Mouse (Mus musculus) kidney, postnatal 0 days (tissue): Measurements from ENCODE around the gene Sdhc. TPM values are rescaled to one million over a fixed set of nuclear protein-coding genes. Genes with fewer than 3 reads are reported as not detected.

ENCODE experiments used
- ATAC-seq: fragments of 200-750 bp; cut with Nextera tagmentation; replicated peaks from 2 replicates; pipeline ENCODE4 v1.8.0; 2017; ENCODE audit warnings: low read depth, moderate number of reproducible peaks, moderate TSS enrichment, moderate library complexity; ENCODE audit not compliant: low FRiP score
- DNase-seq: peaks from one replicate; pipeline ENCODE4 v3.0.0-alpha.2; 2016; ENCODE audit warnings: low spot score
- H3K27ac ChIP-seq: fragments of 300-500 bp; sonication (generic); 2 replicates; pipeline ENCODE4 v1.5.1; 2014; ENCODE audit warnings: mild to moderate bottlenecking
- H3K27me3 ChIP-seq: fragments of 300-500 bp; sonication (generic); 2 replicates; pipeline ENCODE4 v1.6.1; 2014; ENCODE audit warnings: low read length, mixed read lengths; ENCODE audit not compliant: insufficient read depth
- H3K36me3 ChIP-seq: fragments of 300-500 bp; sonication (generic); 2 replicates; pipeline ENCODE4 v1.6.1; 2014; ENCODE audit warnings: low read length, mixed read lengths; ENCODE audit not compliant: insufficient read depth
- H3K4me1 ChIP-seq: fragments of 300-500 bp; sonication (generic); replicated peaks from 2 replicates; pipeline ENCODE4 v1.6.1; 2014; ENCODE audit warnings: antibody characterized with exemption, low read length, mixed read lengths; ENCODE audit not compliant: insufficient read depth
- H3K4me2 ChIP-seq: fragments of 300-500 bp; sonication (generic); 2 replicates; pipeline ENCODE4 v1.6.1; 2014; ENCODE audit warnings: mild to moderate bottlenecking, low read length, moderate library complexity, mixed read lengths
- H3K4me3 ChIP-seq: fragments of 300-500 bp; sonication (generic); replicated peaks from 2 replicates; pipeline ENCODE4 v1.5.1; 2014; ENCODE audit warnings: low read depth, low read length
- H3K9ac ChIP-seq: fragments of 300-500 bp; sonication (generic); 2 replicates; pipeline ENCODE4 v1.6.1; 2014; ENCODE audit warnings: low read depth, low read length
- H3K9me3 ChIP-seq: fragments of 300-500 bp; sonication (generic); replicated peaks from 2 replicates; pipeline ENCODE4 v1.6.1; 2016; ENCODE audit warnings: low read length, inconsistent platforms, mixed read lengths
- CTCF ChIP-seq: IDR thresholded peaks from 2 replicates; pipeline ENCODE4 v1.5.1; 2016; ENCODE audit warnings: antibody characterized with exemption, low read depth, mild to moderate bottlenecking, moderate library complexity
- WGBS: fragments of 180-500 bp; shearing (Covaris S2); extraction: QIAGEN DNeasy Blood & Tissue Kit; methylation state at CpG from one replicate; pipeline ENCODE4 v1.1.7; 2014; 5-methylcytosine and 5-hydroxymethylcytosine counted together
- polyA plus RNA-seq: library from polyadenylated mRNA; unstranded; fragments of >200 nt; fragmentation: Nextera tagmentation; extraction: Ambion mirVana; gene quantifications from 2 replicates; pipeline ENCODE4 v1.2.1, GENCODE M21; 2015

Sdhc gene
- polyA plus RNA-seq, 1 experiment from 2014 or later: 381 TPM

DNA sequence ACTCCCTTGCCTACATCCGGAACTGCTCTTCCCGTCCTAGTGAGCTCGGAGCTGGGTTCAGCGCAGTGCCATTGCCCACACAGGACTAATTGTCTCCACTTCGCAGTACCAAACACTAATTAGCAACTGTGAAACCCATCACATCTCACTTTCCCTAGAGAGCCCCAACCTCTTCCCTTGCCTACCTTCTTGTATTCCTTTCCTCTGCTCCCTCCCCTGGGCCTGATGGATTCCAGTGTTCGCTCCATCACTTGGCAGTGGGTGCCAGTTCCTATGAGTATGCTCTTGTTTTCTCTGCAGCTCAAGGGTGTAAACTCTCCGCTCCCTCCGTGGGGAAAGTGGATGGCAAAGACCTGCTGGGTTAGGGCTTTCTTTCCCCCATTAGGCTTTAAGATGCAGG lies 35.3 kb upstream of the Sdhc start:
- no peak for DNase-seq
- WGBS: 62% methylated on average over 8 of the region's 8 CpGs
- peaks cover 5% of the 10 kb centered on the region for H3K4me1 ChIP-seq
- ATAC-seq: no peak
- no peak overlapping the region for H3K27ac ChIP-seq
- TF ChIP-seq CTCF: no peak
- H3K27me3 ChIP-seq: no peaks in the 10 kb centered on the region
- H3K36me3 ChIP-seq: no peaks in the 10 kb centered on the region
- no peak overlapping the region for H3K9ac ChIP-seq
- H3K4me3 ChIP-seq: no peak overlapping the region
- no peaks in the 10 kb centered on the region for H3K9me3 ChIP-seq
- no peak overlapping the region for H3K4me2 ChIP-seq

DNA sequence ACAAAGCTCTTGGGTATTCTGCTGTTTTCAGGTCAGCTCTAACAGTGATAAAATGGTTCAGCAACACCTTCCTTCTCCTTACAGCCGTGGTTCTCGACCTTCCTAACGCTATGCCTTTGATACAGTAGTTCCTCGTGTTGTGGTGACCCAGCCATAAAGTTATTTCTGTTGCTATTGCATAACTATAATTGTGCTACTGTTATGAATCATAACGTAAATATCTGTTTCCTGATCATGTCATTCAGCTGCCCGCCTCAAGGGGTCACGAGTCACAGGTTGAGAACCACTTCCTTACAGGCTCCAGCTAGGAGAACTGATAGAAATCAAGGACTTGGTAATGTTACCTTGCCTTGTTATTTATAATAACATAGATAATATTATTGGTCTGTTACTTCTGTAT lies 33.9 kb upstream of the Sdhc start:
- Histone ChIP-seq H3K27ac (no peak overlapping the region), H3K4me1 (peaks cover 3% of the 10 kb centered on the region; the same call in 1 of the 2 replicates), H3K27me3 (no peaks in the 10 kb centered on the region), H3K9ac (no peak overlapping the region), H3K36me3 (no peaks in the 10 kb centered on the region), H3K4me2 (no peak overlapping the region), H3K9me3 (no peaks in the 10 kb centered on the region), H3K4me3 (no peak overlapping the region)
- 61% methylated on average over 7 of the region's 7 CpGs for WGBS
- peak; percentile 46 for DNase-seq
- ATAC-seq: no peak
- TF ChIP-seq CTCF: peak; percentile 38; the same call in 1 of the 2 replicates

DNA sequence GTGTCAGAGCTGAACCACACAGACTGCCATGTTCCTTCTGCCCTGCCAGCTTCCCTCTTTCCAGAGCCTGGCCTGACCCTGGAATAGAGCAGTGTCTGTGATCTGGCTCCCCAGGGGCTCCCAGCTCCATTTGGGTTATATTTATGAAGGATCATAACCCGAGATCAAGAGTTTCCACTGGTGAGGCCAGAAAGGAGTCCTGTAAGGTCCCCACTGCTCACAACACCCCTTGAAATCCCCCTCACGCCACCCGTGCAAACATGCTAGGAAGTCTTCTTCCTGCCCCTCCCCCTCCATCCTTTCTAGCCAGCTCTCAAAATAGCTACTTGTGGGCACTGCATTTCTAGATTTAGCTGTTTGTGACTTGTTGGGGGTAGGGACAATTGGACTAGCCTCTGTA lies 33.2 kb upstream of the Sdhc start:
- whole genome bisulfite sequencing: 53% methylated on average over 3 of the region's 3 CpGs
- ATAC-seq (no peak), DNase-seq (no peak)
- Histone ChIP-seq H3K4me3 (no peak overlapping the region), H3K4me1 (no peaks in the 10 kb centered on the region), H3K9me3 (no peaks in the 10 kb centered on the region), H3K36me3 (no peaks in the 10 kb centered on the region), H3K27ac (no peak overlapping the region), H3K27me3 (no peaks in the 10 kb centered on the region), H3K9ac (no peak overlapping the region), H3K4me2 (no peak overlapping the region)
- no peak for TF ChIP-seq CTCF

DNA sequence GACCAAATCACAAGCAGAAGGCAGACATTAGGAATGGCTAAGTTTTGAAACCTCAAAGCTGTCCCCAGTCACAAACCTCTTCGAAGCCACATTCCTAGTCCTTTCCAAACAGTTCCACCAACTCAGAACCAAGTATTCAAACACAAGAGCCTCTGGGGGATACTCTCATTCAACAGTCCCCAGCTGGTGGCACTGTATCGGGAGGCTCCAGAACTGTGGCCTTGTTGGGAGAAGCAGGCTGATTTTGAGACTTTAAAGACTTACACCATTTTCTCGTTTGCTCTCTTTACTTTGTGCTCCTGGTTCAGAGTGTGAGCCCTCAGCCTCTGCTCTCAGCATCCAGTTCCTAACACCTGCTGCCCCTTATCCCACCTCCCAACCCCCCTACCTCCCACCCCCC lies 32.6 kb upstream of the Sdhc start:
- no peaks in the 10 kb centered on the region for H3K4me1 ChIP-seq
- H3K4me3 ChIP-seq: no peak overlapping the region
- no peaks in the 10 kb centered on the region for H3K9me3 ChIP-seq
- no peak for ATAC-seq
- no peak overlapping the region for H3K9ac ChIP-seq
- H3K27ac ChIP-seq: no peak overlapping the region
- DNase-seq: no peak
- H3K27me3 ChIP-seq: no peaks in the 10 kb centered on the region
- no peaks in the 10 kb centered on the region for H3K36me3 ChIP-seq
- no peak overlapping the region for H3K4me2 ChIP-seq
- 90% methylated on average over 3 of the region's 3 CpGs for WGBS
- no peak for TF ChIP-seq CTCF

DNA sequence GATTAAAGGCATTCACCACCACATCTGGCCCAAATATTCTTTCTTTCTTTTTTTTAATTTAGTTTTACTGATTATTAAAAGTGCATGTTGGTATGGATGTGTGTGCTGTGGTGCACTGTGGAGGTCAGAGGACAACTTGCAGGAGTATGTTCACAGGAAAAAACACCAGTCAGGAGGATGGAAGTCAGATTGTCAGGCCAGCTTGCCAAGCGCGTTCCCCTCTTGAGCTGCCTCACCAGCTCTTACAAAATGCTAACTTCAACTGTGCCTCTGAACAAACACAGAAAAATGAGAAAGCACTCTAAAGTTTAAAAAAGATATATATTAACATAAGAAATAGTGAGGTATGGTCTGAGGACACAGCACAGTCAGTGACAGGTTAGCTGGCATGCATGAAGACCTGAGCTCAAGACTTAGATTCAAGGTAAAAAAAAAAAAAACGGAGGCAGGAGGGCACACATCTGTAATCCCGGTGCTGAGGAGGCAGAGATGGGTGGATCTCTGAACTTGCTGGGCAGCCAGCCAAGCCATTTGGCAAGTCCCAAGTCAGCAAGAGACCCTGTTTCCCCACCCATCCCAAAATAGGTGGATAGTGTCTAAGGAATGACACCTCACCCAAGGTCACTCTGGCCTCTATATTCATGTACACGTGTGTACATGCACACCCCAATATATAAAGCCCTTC lies 29.2 kb upstream of the Sdhc start:
- ATAC-seq (no peak), DNase-seq (no peak)
- Histone ChIP-seq H3K4me2 (no peak overlapping the region), H3K9ac (no peak overlapping the region), H3K4me1 (no peaks in the 10 kb centered on the region), H3K27me3 (no peaks in the 10 kb centered on the region), H3K9me3 (no peaks in the 10 kb centered on the region), H3K4me3 (no peak overlapping the region), H3K27ac (no peak overlapping the region), H3K36me3 (no peaks in the 10 kb centered on the region)
- TF ChIP-seq CTCF: no peak
- 69% methylated on average over 5 of the region's 5 CpGs for WGBS

DNA sequence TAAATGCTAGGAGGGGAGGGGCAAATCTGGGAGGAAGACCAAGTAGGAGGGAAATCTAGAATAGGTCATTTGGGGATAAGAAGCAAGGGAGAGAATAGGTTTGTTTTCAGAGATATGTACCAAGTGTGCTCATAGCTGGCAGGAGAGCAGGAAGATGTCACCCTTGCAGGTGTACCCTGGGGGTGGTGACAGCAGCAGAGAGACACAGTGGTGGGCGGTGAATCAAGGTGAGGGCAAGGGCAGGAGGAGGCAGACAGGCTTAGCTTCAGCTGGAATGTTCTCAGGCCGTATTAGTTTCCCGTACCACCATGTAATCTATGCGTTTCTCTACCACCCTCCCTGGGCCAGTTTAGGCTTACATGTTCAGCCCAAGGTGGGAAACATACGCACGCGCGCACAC lies 22.4 kb upstream of the Sdhc start:
- H3K9ac ChIP-seq: no peak overlapping the region
- TF ChIP-seq CTCF: no peak
- ATAC-seq: no peak
- no peaks in the 10 kb centered on the region for H3K4me1 ChIP-seq
- H3K9me3 ChIP-seq: no peaks in the 10 kb centered on the region
- H3K4me2 ChIP-seq: no peak overlapping the region
- WGBS: 95% methylated on average over 8 of the region's 8 CpGs
- no peaks in the 10 kb centered on the region for H3K27me3 ChIP-seq
- DNase-seq: no peak
- no peak overlapping the region for H3K4me3 ChIP-seq
- H3K27ac ChIP-seq: no peak overlapping the region
- H3K36me3 ChIP-seq: no peaks in the 10 kb centered on the region

DNA sequence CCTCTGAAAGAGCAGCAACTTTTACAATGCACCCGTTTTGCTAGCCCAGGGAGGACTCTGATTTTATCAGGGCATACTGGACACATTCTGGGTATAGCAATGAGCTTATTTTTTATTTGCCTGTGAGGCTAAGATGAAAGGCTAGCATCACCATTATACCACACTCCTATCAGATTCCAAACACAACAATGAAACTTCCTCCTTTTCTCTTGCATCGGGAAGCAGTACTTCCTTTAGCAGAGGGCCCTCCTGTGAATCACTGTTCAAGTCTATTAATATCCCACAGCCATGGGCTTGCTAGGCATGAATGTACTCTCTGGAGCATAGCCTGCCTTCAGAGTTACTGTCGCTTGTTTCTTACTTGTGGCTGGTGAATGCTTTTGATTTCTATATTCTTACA lies 20.7 kb upstream of the Sdhc start:
- no peak for ATAC-seq
- H3K9me3 ChIP-seq: no peaks in the 10 kb centered on the region
- H3K27ac ChIP-seq: peak overlapping the region; percentile 71
- DNase-seq: peak; percentile 74
- no peaks in the 10 kb centered on the region for H3K4me1 ChIP-seq
- no peak for TF ChIP-seq CTCF
- no peaks in the 10 kb centered on the region for H3K36me3 ChIP-seq
- H3K9ac ChIP-seq: no peak overlapping the region
- H3K4me2 ChIP-seq: no peak overlapping the region
- WGBS: 24% methylated on average over 3 of the region's 3 CpGs
- no peaks in the 10 kb centered on the region for H3K27me3 ChIP-seq
- no peak overlapping the region for H3K4me3 ChIP-seq
